Comparison of ENCODE assay signal across 8 mouse cellular contexts in the genomic region with DNA sequence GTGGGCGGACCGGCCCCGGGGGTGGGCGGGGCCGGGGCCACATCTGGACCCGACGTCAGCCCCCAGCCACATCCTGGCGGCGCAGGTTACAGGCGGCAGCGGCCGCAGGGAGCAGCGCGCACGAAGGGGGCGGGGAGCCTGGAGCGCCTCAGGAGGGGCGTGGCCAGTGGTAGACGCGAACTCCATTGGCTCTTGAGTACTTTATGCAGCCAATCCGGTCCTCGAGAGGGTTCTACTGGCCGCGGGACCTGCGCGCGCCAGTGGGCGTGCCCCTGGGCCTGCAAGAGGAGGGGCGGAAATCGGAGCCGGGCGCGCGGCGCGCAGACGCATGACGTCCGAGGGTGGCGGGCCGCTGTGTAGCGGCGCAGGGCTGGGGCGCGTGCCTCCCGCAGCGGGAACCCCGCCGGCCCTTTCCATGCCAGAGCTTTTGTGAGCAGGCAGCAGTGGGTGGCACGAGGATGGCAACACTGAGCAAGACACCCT. TPM values are rescaled to one million over a fixed set of nuclear protein-coding genes. Genes with fewer than 3 reads are reported as not detected.
DNase-seq lines count a peak whose midpoint lies in the region; ATAC-seq and TF ChIP-seq lines count a peak whose summit lies in the region.

Gene Klf13 (minus strand): TSS at position 2 of the 483 bp plus-strand sequence.

- H3K4me2 ChIP-seq in heart, embryonic 11.5 days: peak within 1 kb of the TSS; percentile 87
- H3K4me2 ChIP-seq in kidney, embryonic 16.5 days (replicated peaks; ENCODE audit: low read depth, low read length): peak within 1 kb of the TSS; percentile 95
- H3K4me2 ChIP-seq in myocyte (ENCODE audit: low read depth): peak within 1 kb of the TSS; percentile 89

- peak within 1 kb of the TSS; percentile 97 for H3K27ac ChIP-seq in heart, embryonic 11.5 days (ENCODE audit: low read depth, low read length)
- peak within 1 kb of the TSS; percentile 95 for H3K27ac ChIP-seq in kidney, embryonic 16.5 days (ENCODE audit: low read length)
- H3K27ac ChIP-seq in liver, adult 2 months (replicated peaks; ENCODE audit: insufficient read depth, low read depth, low read length): peak within 1 kb of the TSS; percentile 98

- H3K4me1 ChIP-seq in erythroblast, embryonic 14.5 days (ENCODE audit: control insufficient read depth): peaks cover 79% of the 10 kb centered on the region
- peaks cover 23% of the 10 kb centered on the region for H3K4me1 ChIP-seq in heart, embryonic 11.5 days (ENCODE audit: control insufficient read depth, insufficient read depth, low read length)
- H3K4me1 ChIP-seq in kidney, embryonic 16.5 days (ENCODE audit: insufficient read depth, low read length): peaks cover 20% of the 10 kb centered on the region
- H3K4me1 ChIP-seq in liver, adult 2 months (ENCODE audit: control insufficient read depth, insufficient read depth, low read length): peaks cover 17% of the 10 kb centered on the region

- H3ac ChIP-seq in myocyte (ENCODE audit: control insufficient read depth, insufficient read length): peak within 1 kb of the TSS; percentile 99

- peaks cover 7% of the 10 kb centered on the region for H3K36me3 ChIP-seq in erythroblast, embryonic 14.5 days (ENCODE audit: control insufficient read depth)
- no peaks in the 10 kb centered on the region for H3K36me3 ChIP-seq in heart, embryonic 11.5 days (ENCODE audit: control insufficient read depth, insufficient read depth, low read length)
- no peaks in the 10 kb centered on the region for H3K36me3 ChIP-seq in kidney, embryonic 16.5 days (ENCODE audit: insufficient read depth, low read length)
- no peaks in the 10 kb centered on the region for H3K36me3 ChIP-seq in liver, adult 2 months (ENCODE audit: control insufficient read depth, insufficient read depth, low read length)
- H3K36me3 ChIP-seq in myocyte (ENCODE audit: control insufficient read depth, insufficient read depth): no peaks in the 10 kb centered on the region
- H3K36me3 ChIP-seq in splenic B cell, adult 2 months (ENCODE audit: control insufficient read depth, insufficient read depth, low read length, poor library complexity, severe bottlenecking): peaks cover 2% of the 10 kb centered on the region; the same call in 1 of the 2 replicates

- peak; percentile 97 to 98 for DNase-seq in B cell, adult 2 months
- DNase-seq in brain, embryonic 14.5 days (ENCODE audit: low read depth): peak; percentile 100
- peak; percentile 96 for DNase-seq in liver, adult 2 months (ENCODE audit: extremely low read depth, low read depth, low spot score)
- peak; percentile 100 for DNase-seq in splenic B cell, adult 2 months (ENCODE audit: low read depth, low spot score)

- H3K9ac ChIP-seq in heart, embryonic 11.5 days (ENCODE audit: low read depth, low read length): peak within 1 kb of the TSS; percentile 93
- H3K9ac ChIP-seq in kidney, embryonic 16.5 days (replicated peaks; ENCODE audit: low read length): peak within 1 kb of the TSS; percentile 90
- H3K9ac ChIP-seq in liver, adult 2 months (ENCODE audit: low read depth, low read length): peak within 1 kb of the TSS; percentile 97

- under 1% methylated on average over 50 of the region's 50 CpGs for WGBS in heart, embryonic 11.5 days (ENCODE audit: insufficient replicate concordance)
- under 1% methylated on average over 50 of the region's 50 CpGs for WGBS in kidney, embryonic 16.5 days
- under 1% methylated on average over 50 of the region's 50 CpGs for WGBS in liver, adult 2 months

- TF ChIP-seq CTCF in brain, embryonic 14.5 days (IDR thresholded peaks at IDR 0.05; ENCODE audit: borderline replicate concordance, extremely low read depth, insufficient read depth, insufficient read length): no peak
- TF ChIP-seq CTCF in liver, adult 2 months (IDR thresholded peaks at IDR 0.05; ENCODE audit: low read depth, low read length): no peak

- peaks cover 30% of the 10 kb centered on the region for H3K79me2 ChIP-seq in liver, adult 2 months (ENCODE audit: control insufficient read depth, insufficient read depth, low read length)
- H3K79me2 ChIP-seq in myocyte (ENCODE audit: control insufficient read depth, insufficient read depth): peaks cover 30% of the 10 kb centered on the region

- no peaks in the 10 kb centered on the region for H3K27me3 ChIP-seq in erythroblast, embryonic 14.5 days (ENCODE audit: control insufficient read depth)
- no peaks in the 10 kb centered on the region for H3K27me3 ChIP-seq in heart, embryonic 11.5 days (ENCODE audit: control insufficient read depth, insufficient read depth, low read length)
- no peaks in the 10 kb centered on the region; the same call in 1 of the 2 replicates for H3K27me3 ChIP-seq in kidney, embryonic 16.5 days (ENCODE audit: insufficient read depth, low read length)
- H3K27me3 ChIP-seq in liver, adult 2 months (ENCODE audit: control insufficient read depth, insufficient read depth, low read length): no peaks in the 10 kb centered on the region
- no peaks in the 10 kb centered on the region for H3K27me3 ChIP-seq in myocyte (ENCODE audit: control insufficient read depth, insufficient read depth, insufficient read length)
- H3K27me3 ChIP-seq in splenic B cell, adult 2 months (ENCODE audit: control insufficient read depth, insufficient read depth, low read length, poor library complexity, severe bottlenecking): no peaks in the 10 kb centered on the region

- peak; percentile 90 for ATAC-seq in heart, embryonic 11.5 days (replicated peaks; ENCODE audit: insufficient number of reproducible peaks, low FRiP score, low TSS enrichment)
- ATAC-seq in kidney, embryonic 16.5 days (ENCODE audit: low FRiP score, low TSS enrichment): peak; percentile 92

- TF ChIP-seq POLR2A in brain, embryonic 14.5 days (IDR thresholded peaks at IDR 0.05; ENCODE audit: borderline replicate concordance, extremely low read depth, insufficient read depth, insufficient read length, poor library complexity, severe bottlenecking): peak; percentile 96
- peak; percentile 79 for TF ChIP-seq POLR2A in liver, adult 2 months (IDR thresholded peaks at IDR 0.05; ENCODE audit: extremely low read depth, insufficient read depth, low read length)
- TF ChIP-seq POLR2A in myocyte (IDR thresholded peaks at IDR 0.05; ENCODE audit: insufficient read length, low read depth): peak; percentile 76

- H3K4me3 ChIP-seq in erythroblast, embryonic 14.5 days (replicated peaks): peak within 1 kb of the TSS; percentile 76
- H3K4me3 ChIP-seq in heart, embryonic 11.5 days (ENCODE audit: low read depth, low read length): peak within 1 kb of the TSS; percentile 76
- H3K4me3 ChIP-seq in kidney, embryonic 16.5 days (ENCODE audit: low read length): peak within 1 kb of the TSS; percentile 76
- peak within 1 kb of the TSS; percentile 92 for H3K4me3 ChIP-seq in liver, adult 2 months (ENCODE audit: insufficient read depth, low read depth, low read length)
- peak within 1 kb of the TSS; percentile 88 for H3K4me3 ChIP-seq in myocyte

- no peaks in the 10 kb centered on the region for H3K9me3 ChIP-seq in erythroblast, embryonic 14.5 days (ENCODE audit: control insufficient read depth, low read length)
- H3K9me3 ChIP-seq in heart, embryonic 11.5 days (replicated peaks; ENCODE audit: control insufficient read depth, low read length): no peaks in the 10 kb centered on the region
- H3K9me3 ChIP-seq in kidney, embryonic 16.5 days (ENCODE audit: low read length): no peaks in the 10 kb centered on the region

TF ChIP-seq in myocyte, 11 proteins besides CTCF, POLR2A, EP300 and RAD21:
- TF ChIP-seq POLR2AphosphoS2 (IDR thresholded peaks at IDR 0.05; ENCODE audit: insufficient read length, low read depth) (peak; percentile 83), USF1 (IDR thresholded peaks at IDR 0.05; ENCODE audit: low read depth) (no peak), E2F4 (IDR thresholded peaks at IDR 0.05; ENCODE audit: insufficient read depth) (peak; percentile 27), SRF (IDR thresholded peaks at IDR 0.05; ENCODE audit: control insufficient read depth, insufficient read length, low read depth) (peak; percentile 73), MYOG (IDR thresholded peaks at IDR 0.05; ENCODE audit: control insufficient read depth in 1 of 3, insufficient read depth in 1 of 3, insufficient read length in 2 of 3, low read depth in 2 of 3) (peak in 1 of 3 experiments; percentile 4), REST (IDR thresholded peaks at IDR 0.05; ENCODE audit: insufficient read depth, insufficient read length) (no peak), MYOD1 (IDR thresholded peaks at IDR 0.05; ENCODE audit: control insufficient read depth in 1 of 3, insufficient read length in 2 of 3, low read depth in 2 of 3) (peak in 1 of 3 experiments; percentile 27)

RNA-seq across cellular contexts. Expression of gene Klf13, which starts in this region (rescaled TPM):
- polyA plus RNA-seq in brain, embryonic 14.5 days (2012; rRNA removed): 12.4 and 19.8 TPM in 2 replicates
- 8.8 and 11.3 TPM in 2 replicates for polyA plus RNA-seq in erythroblast, embryonic 14.5 days (2012)
- polyA plus RNA-seq in heart, embryonic 11.5 days (2014; fragmentation: Nextera tagmentation; extraction: Ambion mirVana): 16.3 and 18.8 TPM in 2 replicates
- 23.2 and 23.7 TPM in 2 replicates for polyA plus RNA-seq in kidney, embryonic 16.5 days (2015; fragmentation: Nextera tagmentation; extraction: Ambion mirVana)
- total RNA-seq in liver, adult 2 months (2014; rRNA removed): 26.2 and 26.4 TPM in 2 replicates
- 14.1 and 19.8 TPM in 2 replicates for polyA plus RNA-seq in liver, adult 2 months (2012; rRNA removed)
- polyA plus RNA-seq in myocyte (2012; fragmentation: generic; extraction: Trizol): 30.4 TPM

Comparison
In these comparisons a context has a peak if more than half of its experiments do, and no peak if none do; other contexts are left out.
1. Peak in every context shown above with its lines: DNase-seq, ATAC-seq, H3K4me3 ChIP-seq and H3K27ac ChIP-seq.